Mouse (Mus musculus): ENCODE data around the gene Crnkl1. TPM values are rescaled to one million over a fixed set of nuclear protein-coding genes. Genes with fewer than 3 reads are reported as not detected.
"Not testable (repeated sequence)": the region's sequence is repeated elsewhere in the genome, so short reads cannot be mapped to it uniquely, and the experiment has no call there.

Gene Crnkl1
- total RNA-seq, 1 experiment from 2014 or later: 85.0 TPM

- no peak for ATAC-seq (replicated peaks in 1 of 2; ENCODE audit: insufficient read depth in 1 of 2, low FRiP score in 2 of 2, low TSS enrichment in 1 of 2, low read depth in 1 of 2, poor library complexity in 2 of 2, severe bottlenecking in 2 of 2)
Observed at GRCm38 (mm10) chr2:145948402-145948954, 13.7 kb upstream of the Crnkl1 start.

DNA sequence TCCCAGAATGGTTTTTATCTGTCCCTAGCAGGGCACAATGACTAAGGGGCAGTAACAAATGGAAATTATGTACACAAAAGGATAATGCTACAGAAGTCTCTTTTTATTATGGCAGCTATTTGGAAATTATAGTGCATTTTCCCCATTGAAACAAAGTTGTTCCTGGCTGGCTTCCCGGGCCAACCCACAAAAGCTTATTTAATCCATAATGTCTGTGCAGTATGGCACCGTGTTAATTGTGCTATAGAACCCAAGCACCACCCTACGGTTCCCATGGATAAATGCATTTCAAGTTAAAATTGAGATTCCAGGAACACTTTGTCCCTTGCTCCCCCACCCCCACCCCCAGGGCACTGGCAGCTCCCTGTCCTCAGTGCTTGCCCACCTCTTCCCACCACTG lies 9.5 kb upstream of the Crnkl1 start:
- no peak for ATAC-seq (replicated peaks in 1 of 2; ENCODE audit: insufficient read depth in 1 of 2, low FRiP score in 2 of 2, low TSS enrichment in 1 of 2, low read depth in 1 of 2, poor library complexity in 2 of 2, severe bottlenecking in 2 of 2)

- ATAC-seq (replicated peaks in 1 of 2; ENCODE audit: insufficient read depth in 1 of 2, low FRiP score in 2 of 2, low TSS enrichment in 1 of 2, low read depth in 1 of 2, poor library complexity in 2 of 2, severe bottlenecking in 2 of 2): no peak
Observed at GRCm38 (mm10) chr2:145941403-145941802, 6.6 kb upstream of the Crnkl1 start.

DNA sequence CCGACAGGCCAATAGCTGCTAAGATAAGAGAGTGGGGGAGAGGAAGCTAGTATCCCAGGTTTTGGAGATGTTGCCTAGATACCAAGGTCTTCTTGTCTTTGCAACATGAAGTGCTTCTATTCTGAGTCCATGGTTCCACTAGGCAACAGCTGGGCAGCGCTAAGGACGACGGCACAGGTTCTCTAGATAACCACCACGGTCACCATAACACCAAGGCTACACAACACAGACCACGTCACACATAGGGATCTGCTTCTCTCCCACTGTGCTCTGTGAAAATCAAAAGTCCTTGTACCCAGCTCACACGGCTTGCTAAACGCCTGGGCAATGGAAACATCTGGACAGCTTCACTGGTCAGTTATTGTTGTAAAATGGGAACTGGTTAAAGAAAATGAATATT lies 2.2 kb upstream of the Crnkl1 start:
- no peak for ATAC-seq (replicated peaks in 1 of 2; ENCODE audit: insufficient read depth in 1 of 2, low FRiP score in 2 of 2, low TSS enrichment in 1 of 2, low read depth in 1 of 2, poor library complexity in 2 of 2, severe bottlenecking in 2 of 2)

DNA sequence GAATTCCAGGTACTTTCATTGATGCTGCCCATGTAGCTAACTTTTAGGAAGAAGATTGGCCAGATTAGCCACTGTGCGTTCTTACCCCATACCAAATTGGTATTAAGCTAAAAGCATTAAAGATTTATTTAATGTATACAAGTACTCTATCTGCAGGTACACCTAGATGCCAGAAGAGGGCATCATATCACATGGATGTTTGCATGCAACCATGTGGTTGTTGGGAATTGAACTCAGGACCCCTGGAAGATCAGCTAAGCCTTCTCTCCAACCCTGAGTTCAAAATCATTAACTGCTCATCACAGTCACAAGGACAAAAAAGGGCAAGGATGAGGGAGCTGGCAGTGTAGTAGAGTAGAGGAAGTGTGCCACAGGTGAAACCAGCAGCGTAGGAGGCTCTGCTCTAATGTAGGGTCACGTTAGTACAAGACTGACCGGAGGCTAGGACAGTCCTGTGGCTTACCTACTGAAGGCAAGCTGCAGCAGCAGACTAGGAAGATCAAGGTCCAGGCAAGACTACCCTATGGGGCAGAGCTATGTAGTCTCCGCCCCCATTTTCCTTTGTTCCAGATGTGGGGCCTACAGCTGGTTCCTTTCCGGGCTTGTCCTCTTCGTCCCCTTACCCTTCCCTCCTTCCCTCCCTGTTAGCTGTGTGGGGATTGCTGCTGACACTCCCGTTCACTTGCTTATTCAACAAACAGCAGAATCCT lies 13.7 kb downstream of the Crnkl1 start:
- no peak for ATAC-seq (replicated peaks in 1 of 2; ENCODE audit: insufficient read depth in 1 of 2, low FRiP score in 2 of 2, low TSS enrichment in 1 of 2, low read depth in 1 of 2, poor library complexity in 2 of 2, severe bottlenecking in 2 of 2)

GRCm38 (mm10) chr2:145905884-145906283 lies 28.9 kb downstream of the Crnkl1 start:
- ATAC-seq (replicated peaks in 1 of 2; ENCODE audit: insufficient read depth in 1 of 2, low FRiP score in 2 of 2, low TSS enrichment in 1 of 2, low read depth in 1 of 2, poor library complexity in 2 of 2, severe bottlenecking in 2 of 2): not testable (repeated sequence)

DNA sequence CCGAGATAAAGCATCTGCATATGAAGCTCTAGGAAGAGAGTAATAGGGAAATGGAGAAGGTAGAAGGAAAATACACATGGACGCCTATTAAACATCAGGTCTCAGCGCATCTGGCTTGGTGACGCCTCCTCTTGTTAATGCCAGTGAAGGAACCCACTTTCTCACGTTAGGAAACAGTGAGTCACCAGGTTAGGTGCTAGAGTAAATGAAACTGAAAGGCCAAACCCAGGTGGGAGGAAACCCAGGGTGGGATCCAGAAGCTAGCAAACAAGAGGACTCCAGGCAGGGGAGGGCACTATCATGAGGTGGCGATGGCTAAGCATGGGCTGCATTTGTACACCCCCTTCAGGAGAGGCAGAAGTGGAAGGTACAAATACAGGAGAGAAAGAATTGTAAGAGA lies 29.7 kb downstream of the Crnkl1 start:
- no peak for ATAC-seq (replicated peaks in 1 of 2; ENCODE audit: insufficient read depth in 1 of 2, low FRiP score in 2 of 2, low TSS enrichment in 1 of 2, low read depth in 1 of 2, poor library complexity in 2 of 2, severe bottlenecking in 2 of 2)

- no peak for ATAC-seq (replicated peaks in 1 of 2; ENCODE audit: insufficient read depth in 1 of 2, low FRiP score in 2 of 2, low TSS enrichment in 1 of 2, low read depth in 1 of 2, poor library complexity in 2 of 2, severe bottlenecking in 2 of 2)
Observed at GRCm38 (mm10) chr2:145903983-145904616, 30.7 kb downstream of the Crnkl1 start.

- peak; percentile 97 to 98 for ATAC-seq (replicated peaks in 1 of 2; ENCODE audit: insufficient read depth in 1 of 2, low FRiP score in 2 of 2, low TSS enrichment in 1 of 2, low read depth in 1 of 2, poor library complexity in 2 of 2, severe bottlenecking in 2 of 2)
Observed at GRCm38 (mm10) chr2:145903061-145903901, 31.5 kb downstream of the Crnkl1 start.

DNA sequence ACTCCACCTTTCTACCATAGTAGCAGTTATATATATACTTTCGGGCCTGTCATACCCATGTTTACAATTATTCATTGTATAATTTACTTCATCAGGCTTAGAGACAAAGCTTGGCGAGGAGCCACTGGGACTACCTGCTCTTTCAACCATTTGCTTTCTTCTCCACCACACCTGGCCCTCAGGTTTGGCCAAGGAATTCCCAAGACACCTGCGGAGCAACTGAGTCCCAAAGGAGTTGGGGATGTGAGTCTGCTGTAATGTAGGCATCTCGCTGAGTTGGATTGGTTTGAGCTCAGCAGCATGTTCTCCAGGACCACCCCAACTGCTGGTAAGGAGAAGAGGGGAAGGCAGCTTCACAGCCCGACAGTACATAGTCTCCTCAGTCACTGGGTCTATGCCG lies 33.0 kb downstream of the Crnkl1 start, which contains the start of gene Naa20:
Gene Naa20, plus strand, starts transcription at position 239 of the 400 bp plus-strand sequence.
- ATAC-seq (replicated peaks in 1 of 2; ENCODE audit: insufficient read depth in 1 of 2, low FRiP score in 2 of 2, low TSS enrichment in 1 of 2, low read depth in 1 of 2, poor library complexity in 2 of 2, severe bottlenecking in 2 of 2): no peak

GRCm38 (mm10) chr2:145900318-145900717 lies 34.5 kb downstream of the Crnkl1 start:
- ATAC-seq (replicated peaks in 1 of 2; ENCODE audit: insufficient read depth in 1 of 2, low FRiP score in 2 of 2, low TSS enrichment in 1 of 2, low read depth in 1 of 2, poor library complexity in 2 of 2, severe bottlenecking in 2 of 2): not testable (repeated sequence)

DNA sequence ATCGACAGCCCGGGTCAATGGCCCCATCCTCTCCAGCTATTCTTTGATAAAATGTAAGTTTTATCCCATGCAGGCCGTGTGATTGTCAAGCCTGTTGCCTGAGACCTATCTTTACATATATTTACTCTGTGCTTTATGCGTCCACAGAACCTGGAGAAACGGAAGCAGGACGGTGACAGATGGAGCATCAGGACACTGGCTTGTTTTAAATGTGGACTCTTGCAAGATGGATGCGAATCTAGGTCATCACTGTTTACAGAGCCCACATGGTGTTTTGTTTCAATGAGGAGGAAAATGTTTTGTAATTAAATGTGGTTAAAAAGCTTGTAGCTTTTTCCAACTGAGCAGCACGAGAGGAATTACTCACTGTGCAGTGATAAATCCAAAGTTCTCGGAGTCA lies 36.7 kb downstream of the Crnkl1 start:
- ATAC-seq (replicated peaks in 1 of 2; ENCODE audit: insufficient read depth in 1 of 2, low FRiP score in 2 of 2, low TSS enrichment in 1 of 2, low read depth in 1 of 2, poor library complexity in 2 of 2, severe bottlenecking in 2 of 2): no peak

DNA sequence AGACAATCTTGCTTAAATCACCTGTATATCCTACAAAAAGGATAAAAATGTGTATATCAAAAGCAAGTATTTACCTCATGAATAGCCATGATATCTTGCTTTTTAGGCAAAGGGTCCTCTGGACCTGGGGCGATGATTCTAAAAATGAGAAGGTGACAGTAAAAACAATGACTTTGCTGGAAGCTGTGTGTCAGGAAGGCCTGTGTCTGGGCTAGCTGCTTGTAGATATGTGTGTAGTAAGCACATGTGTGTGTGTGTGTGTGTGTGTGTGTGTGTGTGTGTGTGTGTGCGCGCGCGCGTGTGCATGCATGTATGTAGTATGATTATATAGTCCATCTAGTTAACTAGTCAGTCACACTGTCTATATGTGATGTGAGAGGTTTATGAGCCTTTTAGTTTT lies 41.1 kb downstream of the Crnkl1 start:
- no peak for ATAC-seq (replicated peaks in 1 of 2; ENCODE audit: insufficient read depth in 1 of 2, low FRiP score in 2 of 2, low TSS enrichment in 1 of 2, low read depth in 1 of 2, poor library complexity in 2 of 2, severe bottlenecking in 2 of 2)

GRCm38 (mm10) chr2:145890571-145890970 lies 44.2 kb downstream of the Crnkl1 start:
- ATAC-seq (replicated peaks in 1 of 2; ENCODE audit: insufficient read depth in 1 of 2, low FRiP score in 2 of 2, low TSS enrichment in 1 of 2, low read depth in 1 of 2, poor library complexity in 2 of 2, severe bottlenecking in 2 of 2): no peak

- peak in 1 of 2 experiments; percentile 34; a peak in 2 of 4 replicates for ATAC-seq (replicated peaks in 1 of 2; ENCODE audit: insufficient read depth in 1 of 2, low FRiP score in 2 of 2, low TSS enrichment in 1 of 2, low read depth in 1 of 2, poor library complexity in 2 of 2, severe bottlenecking in 2 of 2)
Observed at GRCm38 (mm10) chr2:145888766-145889480, 45.9 kb downstream of the Crnkl1 start.

DNA sequence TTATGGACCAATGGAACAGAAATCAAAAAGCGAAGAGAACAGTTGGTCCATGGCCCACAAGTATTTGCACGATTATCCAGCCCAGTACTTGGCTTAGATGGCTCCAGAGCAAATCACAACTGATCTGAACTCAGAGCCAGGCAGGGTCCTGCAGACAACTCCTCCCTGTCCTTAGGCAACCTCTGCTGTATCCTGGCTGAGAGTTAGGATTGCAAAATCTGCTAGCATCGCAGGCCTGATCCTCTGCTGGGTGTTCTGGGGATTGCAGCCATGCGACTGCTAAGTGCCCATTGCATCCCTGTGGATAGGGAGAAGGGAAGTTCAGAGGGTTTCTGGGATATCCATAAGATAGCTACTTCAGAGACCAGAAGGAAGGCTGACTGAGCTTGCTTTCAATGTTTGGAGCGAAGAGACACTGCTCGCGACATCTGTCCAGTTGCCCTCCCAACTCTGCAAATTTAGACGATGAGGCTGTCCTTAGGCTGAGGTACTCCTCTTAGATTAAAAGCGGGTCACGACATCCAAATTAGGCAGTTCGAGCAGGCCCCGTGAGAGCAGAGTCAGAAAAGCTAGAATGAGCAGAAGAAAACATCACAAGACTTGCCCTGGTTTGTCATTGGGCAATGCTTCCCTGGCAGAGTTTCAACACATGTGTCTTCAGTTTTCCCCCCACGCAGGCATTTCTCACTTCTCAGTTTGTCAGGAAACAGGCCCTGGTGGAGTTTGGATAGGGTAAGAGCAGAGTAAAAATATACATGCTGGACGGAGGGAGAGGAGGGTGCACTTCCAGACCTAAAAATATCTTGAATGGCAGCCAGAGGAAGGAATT lies 46.7 kb downstream of the Crnkl1 start:
- ATAC-seq (replicated peaks in 1 of 2; ENCODE audit: insufficient read depth in 1 of 2, low FRiP score in 2 of 2, low TSS enrichment in 1 of 2, low read depth in 1 of 2, poor library complexity in 2 of 2, severe bottlenecking in 2 of 2): peak; percentile 70 to 84

All from hematopoietic stem cell, adult 5-6 weeks (primary cell).